8 mouse cellular contexts compared by ENCODE assay signal in the genomic region with DNA sequence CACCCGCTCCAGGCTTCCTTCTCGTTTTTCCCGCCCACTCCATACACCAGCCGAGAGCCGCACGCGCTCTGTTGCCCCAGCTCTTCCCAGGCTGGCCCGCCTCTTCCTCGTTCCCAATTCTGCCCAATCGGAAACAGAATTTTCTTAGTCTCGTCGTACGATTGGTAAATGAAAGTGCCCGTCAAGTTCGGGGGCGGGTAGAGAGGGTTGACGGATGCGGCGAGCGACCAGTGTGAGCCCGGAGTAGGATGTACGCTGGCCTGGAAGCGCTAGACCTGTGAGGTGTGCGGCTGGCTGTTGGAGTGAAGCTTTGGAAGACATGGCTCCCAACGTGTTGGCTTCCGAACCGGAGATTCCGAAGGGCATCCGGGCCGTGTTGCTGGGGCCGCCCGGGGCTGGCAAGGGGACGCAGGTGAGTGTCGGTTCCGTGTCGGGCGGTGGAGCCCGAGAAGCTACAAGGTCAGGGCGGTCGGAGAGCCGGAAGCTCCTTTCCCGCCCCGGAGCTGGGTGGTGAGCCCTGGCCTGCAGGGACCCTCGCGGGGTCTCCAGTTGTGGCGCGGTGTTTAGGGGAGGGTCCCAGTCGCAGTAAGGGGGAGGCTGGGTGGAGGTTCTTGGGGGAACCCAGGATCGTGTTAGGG. TPM values are rescaled to one million over a fixed set of nuclear protein-coding genes. Genes with fewer than 3 reads are reported as not detected.
A peak's percentile ranks its signal among the peaks of the same experiment; 100 is the strongest.
DNase-seq lines count a peak whose midpoint lies in the region; ATAC-seq lines count a peak whose summit lies in the region.

No protein-coding gene starts in this region.

- no peaks in the 10 kb centered on the region for H3K27me3 ChIP-seq in hindbrain, embryonic 14.5 days (ENCODE audit: control insufficient read depth, insufficient read depth, low read length)

- peaks cover 13% of the 10 kb centered on the region for H3K4me1 ChIP-seq in hindbrain, embryonic 14.5 days (replicated peaks; ENCODE audit: control insufficient read depth, insufficient read depth, low read length)

- H3K27ac ChIP-seq in hindbrain, embryonic 14.5 days: peak overlapping the region; percentile 47; the same call in 1 of the 2 replicates

- peak overlapping the region; percentile 76 for H3K4me3 ChIP-seq in hindbrain, embryonic 14.5 days (replicated peaks; ENCODE audit: low read length)

- peak; percentile 100 for ATAC-seq in hindbrain, embryonic 14.5 days (ENCODE audit: low FRiP score)

- under 1% methylated on average over 49 of the region's 49 CpGs for WGBS in hindbrain, embryonic 14.5 days

- DNase-seq in R1 (ENCODE audit: low read depth, low spot score): peak; percentile 98
- DNase-seq in cerebellum, postnatal 25 days: peak; percentile 95 to 97
- DNase-seq in frontal cortex, postnatal 25 days (ENCODE audit: low spot score in 2 of 2): peak; percentile 96 to 97
- peak; percentile 99 for DNase-seq in hindbrain, embryonic 14.5 days (ENCODE audit: low spot score)
- DNase-seq in layer of hippocampus, postnatal 36 days: peak; percentile 93 to 96
- peak; percentile 96 for DNase-seq in lung, postnatal 36 days
- peak; percentile 99 for DNase-seq in retina, postnatal 1 day
- peak; percentile 91 to 94 for DNase-seq in urinary bladder, adult 18-20 months (ENCODE audit: low spot score in 2 of 2)

- H3K9me3 ChIP-seq in hindbrain, embryonic 14.5 days (ENCODE audit: control insufficient read depth, low read length): no peaks in the 10 kb centered on the region

- peak overlapping the region; percentile 66 for H3K4me2 ChIP-seq in hindbrain, embryonic 14.5 days (replicated peaks)

- H3K9ac ChIP-seq in hindbrain, embryonic 14.5 days: peak overlapping the region; percentile 77

- peaks cover 8% of the 10 kb centered on the region; the same call in 1 of the 2 replicates for H3K36me3 ChIP-seq in hindbrain, embryonic 14.5 days (replicated peaks; ENCODE audit: control insufficient read depth, insufficient read depth)

RNA-seq across cellular contexts. Expression of gene Ak2, which starts 1.4 kb away (rescaled TPM):
- 60.4 and 64.4 TPM in 2 replicates for polyA plus RNA-seq in hindbrain, embryonic 14.5 days (2014; fragmentation: Nextera tagmentation; extraction: Ambion mirVana)
- 10 to 100 TPM; 26.3 to 26.9 TPM for total RNA-seq in layer of hippocampus, postnatal 36 days (2021)

RNA-seq across cellular contexts. Expression of gene Azin2, which starts 30.9 kb away (rescaled TPM):
- polyA plus RNA-seq in hindbrain, embryonic 14.5 days (2014; fragmentation: Nextera tagmentation; extraction: Ambion mirVana): 14.6 and 20.1 TPM in 2 replicates
- 10 to 100 TPM; 38.7 to 39.5 TPM for total RNA-seq in layer of hippocampus, postnatal 36 days (2021)

Comparison
In these comparisons a context has a peak if more than half of its experiments do, and no peak if none do; other contexts are left out.
1. Peak in every context shown above with its lines: DNase-seq, ATAC-seq, H3K4me3 ChIP-seq and H3K27ac ChIP-seq.